Mouse (Mus musculus): ENCODE measurements around the gene Apol11a. TPM values are rescaled to one million over a fixed set of nuclear protein-coding genes. Genes with fewer than 3 reads are reported as not detected.

Gene Apol11a
- not detected in 4 replicates for total RNA-seq (2023)

DNA sequence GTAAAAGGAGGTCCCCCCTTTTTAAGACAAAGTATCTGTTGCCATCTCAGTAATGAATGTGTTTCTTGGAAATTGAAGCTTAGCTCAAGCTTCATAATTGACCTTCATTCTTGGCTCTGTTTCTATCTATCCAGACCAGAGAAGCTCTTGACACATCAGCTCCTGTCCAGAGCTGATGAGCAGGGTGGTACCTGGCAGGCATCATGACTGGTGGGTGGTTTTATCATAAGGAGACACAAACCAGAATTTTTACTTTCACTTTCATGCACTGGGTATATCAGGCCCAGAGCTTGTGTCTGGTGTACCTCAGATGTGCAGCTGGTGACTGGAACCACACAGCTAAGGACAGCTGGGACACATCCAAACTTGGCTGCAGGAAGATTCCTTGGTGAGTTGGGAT, at the start of gene Apol11a:
TSS of gene Apol11a (plus strand) at position 306 of the 400 bp plus-strand sequence.

DNA sequence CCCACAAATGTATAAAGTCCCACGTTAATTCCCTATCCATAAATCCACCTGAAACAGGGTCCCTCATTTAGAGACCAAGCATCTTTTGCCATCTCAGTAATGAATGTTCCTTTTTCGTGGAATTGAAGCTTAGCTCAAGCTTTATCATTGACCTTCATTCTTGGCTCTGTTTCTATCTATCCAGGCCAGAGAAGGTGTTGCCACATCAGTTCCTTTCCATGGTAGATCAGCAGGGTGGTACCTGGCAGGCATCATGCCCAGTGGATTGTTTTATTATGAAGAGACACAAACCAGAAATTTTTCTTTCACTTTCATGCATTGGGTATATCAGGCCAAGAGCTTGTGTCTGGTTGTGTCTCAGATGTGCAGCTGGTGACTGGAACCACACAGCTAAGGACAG, 31.4 kb upstream of the Apol11a start, which contains the start of gene Apol10a:
TSS of gene Apol10a (plus strand) at position 355 of the 400 bp plus-strand sequence.

DNA sequence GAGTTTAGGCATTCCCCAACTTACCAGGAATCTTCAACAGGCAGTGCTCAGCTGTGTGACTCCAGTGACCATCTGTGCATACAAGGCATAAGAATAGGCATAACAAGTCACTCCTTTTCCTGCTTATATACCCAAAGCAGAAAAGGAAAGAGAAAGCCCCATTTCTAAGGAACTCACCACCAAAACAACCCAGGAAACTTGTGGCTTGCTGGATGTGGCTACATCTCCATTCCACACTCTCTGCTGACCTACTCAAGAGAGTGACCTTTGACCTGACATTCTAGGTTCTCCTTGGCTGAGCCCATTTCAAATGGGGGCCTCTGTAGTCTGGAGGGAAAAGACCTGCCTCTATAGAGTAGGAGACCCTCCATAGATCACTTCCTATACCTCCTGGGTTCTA, 25.1 kb downstream of the Apol11a start, which contains the start of gene Apol7c:
TSS of gene Apol7c (minus strand) at position 101 of the 400 bp plus-strand sequence.

GRCm38 (mm10) chr15:77561792-77562191, 53.7 kb downstream of the Apol11a start, which contains the start of gene 1700025B11Rik:
Gene 1700025B11Rik, minus strand, starts transcription at chr15:77561892.

Other genes starting within 250 kb of the Apol11a start
- gene Rbfox2, start 201.3 kb upstream of the Apol11a start, total RNA-seq (2023), result 0.09 TPM in 1 of 4 replicates, not detected in the others
- gene Apol7a, start 109.2 kb upstream of the Apol11a start, total RNA-seq (2023), result not detected in 4 replicates
- gene Apol9a, start 97.1 kb upstream of the Apol11a start, total RNA-seq (2023), result not detected in 4 replicates
- gene Apol7b, start 60.8 kb upstream of the Apol11a start, total RNA-seq (2023), result not detected in 4 replicates
- not detected in 4 replicates for gene Apol10a, start 31.2 kb upstream of the Apol11a start, total RNA-seq (2023)
- gene Apol7c, start 25.0 kb downstream of the Apol11a start, total RNA-seq (2023), result 0.27 to 1.9 TPM (median 0.90 TPM) in 4 replicates
- not detected in 4 replicates for gene 1700025B11Rik, start 53.6 kb downstream of the Apol11a start, total RNA-seq (2023)
- gene Apol10b, start 87.9 kb downstream of the Apol11a start, total RNA-seq (2023), result not detected in 4 replicates
- gene Gm36245, start 91.0 kb downstream of the Apol11a start, total RNA-seq (2023), result not detected in 4 replicates
- gene Apol11b, start 135.0 kb downstream of the Apol11a start, total RNA-seq (2023), result not detected in 4 replicates
- 0.26 TPM in 1 of 4 replicates, not detected in the others for gene Apol7e, start 190.6 kb downstream of the Apol11a start, total RNA-seq (2023)
- not detected in 4 replicates for gene Apol9b, start 220.8 kb downstream of the Apol11a start, total RNA-seq (2023)
- gene Apol8, start 248.7 kb downstream of the Apol11a start, total RNA-seq (2023), result 8.1 to 12.6 TPM (median 10.2 TPM) in 4 replicates